Mouse (Mus musculus): ENCODE data around the gene Clec4n.
"Not testable (repeated sequence)": the region's sequence is repeated elsewhere in the genome, so short reads cannot be mapped to it uniquely, and the experiment has no call there.

Gene Clec4n

GRCm38 (mm10) chr6:123229644-123230043 is at the start of gene Clec4n:
TSS of gene Clec4n (plus strand) at chr6:123229843.
- DNase-seq (ENCODE audit: low spot score in 2 of 2): no peak

DNA sequence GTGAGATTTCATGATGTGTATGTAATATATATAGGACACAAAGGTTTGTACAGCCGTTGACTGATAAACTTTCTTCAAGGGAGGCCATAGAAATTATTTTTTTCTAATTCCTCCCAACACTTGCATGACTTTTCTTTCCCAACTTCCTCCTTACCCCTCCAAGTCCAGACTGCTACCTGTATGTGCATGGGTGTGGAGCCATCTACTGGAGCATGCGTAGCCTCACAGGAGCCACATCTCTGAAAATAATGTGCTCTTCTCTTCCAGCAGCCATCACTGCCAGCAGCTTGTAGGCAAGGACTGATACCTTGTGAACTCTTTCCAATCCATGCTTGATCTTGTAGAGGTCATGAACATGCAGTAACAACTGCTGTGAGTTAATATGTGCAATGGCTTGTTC is 44.8 kb upstream of the Clec4n start:
- not testable (repeated sequence) for DNase-seq (ENCODE audit: low spot score in 2 of 2)

DNA sequence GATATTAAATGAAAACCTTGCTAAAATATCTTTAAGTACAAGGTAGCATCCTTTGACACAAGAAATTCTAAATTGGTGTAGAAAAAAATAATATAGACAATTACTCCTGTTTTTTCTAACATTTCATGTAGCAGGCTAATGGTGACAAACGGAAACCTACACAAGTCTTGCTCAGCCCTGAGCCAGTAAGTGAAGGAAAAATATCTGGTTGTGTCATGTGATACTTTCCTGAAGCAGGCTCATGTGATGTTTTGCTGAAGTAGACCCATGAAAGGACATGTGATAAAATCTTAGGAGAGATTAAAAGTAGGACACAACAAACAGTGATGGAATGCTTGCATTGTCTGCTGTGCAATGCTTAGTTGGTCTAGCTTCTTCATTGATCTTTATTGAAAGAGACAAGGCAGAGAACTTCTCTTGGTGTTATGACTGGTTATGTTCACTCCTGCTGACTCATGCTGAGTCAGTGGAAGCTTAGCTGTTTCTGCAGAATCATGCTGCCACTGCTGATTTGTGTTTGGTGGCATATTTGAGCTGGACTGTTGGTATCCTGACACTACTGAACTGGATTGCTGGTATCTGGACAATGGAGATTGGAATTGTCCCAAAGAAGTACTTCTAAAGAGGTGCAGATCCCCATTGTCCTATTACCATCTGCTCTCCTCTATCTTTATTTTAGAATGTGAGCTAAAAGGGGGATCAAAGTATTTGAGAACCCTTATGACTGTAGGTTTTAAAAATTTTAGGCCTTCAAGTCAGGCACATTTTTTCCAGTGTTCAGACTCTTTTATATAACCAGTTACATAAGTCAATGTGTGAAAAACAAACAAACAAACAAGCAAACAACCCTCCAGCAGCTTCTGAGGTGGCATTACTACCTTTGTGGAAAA is 22.2 kb upstream of the Clec4n start:
- DNase-seq (ENCODE audit: low spot score in 2 of 2): no peak

- not testable (repeated sequence) for DNase-seq (ENCODE audit: low spot score in 2 of 2)
Measured at GRCm38 (mm10) chr6:123208077-123208439, 21.6 kb upstream of the Clec4n start.

DNA sequence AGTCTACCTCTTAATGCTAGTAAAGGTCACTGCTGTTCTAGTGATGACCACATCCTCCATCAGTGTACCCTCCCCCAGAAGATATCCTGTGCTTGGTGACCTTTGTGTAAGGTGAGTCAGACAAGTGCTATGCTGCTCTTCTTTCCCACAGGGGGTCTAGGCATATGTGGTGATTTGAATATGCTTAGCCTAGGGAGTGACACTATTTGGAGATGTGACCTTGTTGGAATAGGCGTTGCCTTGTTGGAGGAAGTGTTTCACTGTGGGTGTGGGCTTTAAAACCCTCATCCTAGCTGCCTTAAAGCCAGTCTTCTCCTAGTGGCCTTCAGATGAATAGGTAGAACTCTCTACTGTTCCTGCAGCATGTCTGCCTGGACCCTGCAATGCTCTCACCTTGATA is 17.9 kb upstream of the Clec4n start:
- no peak for DNase-seq (ENCODE audit: low spot score in 2 of 2)

GRCm38 (mm10) chr6:123227519-123228166 is 2.0 kb upstream of the Clec4n start:
- no peak for DNase-seq (ENCODE audit: low spot score in 2 of 2)

DNA sequence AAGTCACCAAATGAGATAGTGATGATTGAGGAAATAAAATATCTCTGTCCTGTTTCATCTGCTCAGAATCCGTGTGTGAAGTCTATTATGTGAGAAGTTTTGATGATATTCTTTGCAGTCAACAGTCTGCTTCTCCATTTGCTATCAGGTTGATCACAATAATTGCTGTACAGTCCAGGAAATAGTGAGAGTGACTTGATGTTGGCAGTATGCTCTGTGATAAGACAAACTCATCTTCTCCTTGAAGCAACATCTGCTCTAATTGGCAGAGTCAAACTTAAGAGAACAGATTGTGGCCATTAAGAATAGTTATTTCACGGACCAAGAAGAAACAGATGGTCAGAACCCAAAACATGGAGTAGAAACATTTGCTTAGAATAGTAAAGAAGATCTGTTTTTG is 1.5 kb downstream of the Clec4n start:
- no peak for DNase-seq (ENCODE audit: low spot score in 2 of 2)

DNA sequence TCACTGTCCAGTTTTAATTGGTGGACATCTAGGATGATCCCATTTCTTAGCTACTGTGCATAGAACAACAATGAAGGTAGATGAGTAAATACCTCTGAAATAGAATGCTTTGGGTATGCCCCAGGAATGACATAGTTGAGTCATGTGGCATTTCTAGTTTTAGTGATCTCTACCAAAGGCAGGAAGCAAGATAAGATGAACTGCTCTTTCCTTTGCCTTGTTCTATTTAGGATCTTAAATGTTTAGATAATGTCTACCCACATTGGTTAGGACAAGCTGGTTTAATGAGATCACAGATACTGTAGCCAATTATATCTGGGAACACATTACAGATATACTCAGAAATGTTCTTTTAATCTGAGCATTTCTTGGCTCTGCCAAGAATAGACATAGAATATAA is 7.9 kb downstream of the Clec4n start:
- DNase-seq (ENCODE audit: low spot score in 2 of 2): no peak

DNA sequence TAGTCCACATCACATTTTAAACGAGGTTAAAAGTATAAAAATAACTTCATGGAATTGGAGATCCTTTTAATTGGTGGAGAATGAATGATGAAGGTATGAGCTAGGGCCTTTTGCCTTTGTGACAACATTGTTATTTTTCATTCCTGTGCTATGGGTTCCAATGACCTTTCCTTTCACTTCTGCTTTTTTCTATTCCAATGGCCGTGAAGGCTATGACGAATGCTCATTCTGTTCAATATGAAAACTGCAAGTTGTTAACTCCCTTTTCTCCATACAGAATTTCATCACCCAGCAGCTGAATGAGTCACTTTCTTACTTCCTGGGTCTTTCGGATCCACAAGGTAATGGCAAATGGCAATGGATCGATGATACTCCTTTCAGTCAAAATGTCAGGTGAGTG is 14.6 kb downstream of the Clec4n start:
- no peak for DNase-seq (ENCODE audit: low spot score in 2 of 2)

GRCm38 (mm10) chr6:123248862-123249261 is 19.2 kb downstream of the Clec4n start:
- not testable (repeated sequence) for DNase-seq (ENCODE audit: low spot score in 2 of 2)

DNA sequence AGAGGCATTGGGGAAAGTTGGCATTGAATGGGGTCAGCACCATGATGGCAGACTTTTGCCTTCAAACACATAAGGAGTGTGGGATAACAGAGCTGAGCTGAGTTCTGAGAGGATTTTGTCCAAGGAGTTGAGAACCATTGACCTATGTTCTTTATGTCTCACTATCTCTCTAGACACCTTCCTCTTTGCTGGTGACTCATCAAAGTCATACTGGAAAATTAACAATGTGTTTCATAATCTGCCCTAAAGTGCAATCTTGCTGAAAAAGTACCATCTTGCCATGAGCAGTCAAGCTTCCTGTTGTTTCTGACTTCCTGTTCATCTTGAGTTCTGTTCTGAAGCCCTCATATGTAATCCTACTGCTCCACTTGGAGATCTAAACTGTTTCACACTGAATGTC is 23.1 kb downstream of the Clec4n start:
- no peak for DNase-seq (ENCODE audit: low spot score in 2 of 2)

DNA sequence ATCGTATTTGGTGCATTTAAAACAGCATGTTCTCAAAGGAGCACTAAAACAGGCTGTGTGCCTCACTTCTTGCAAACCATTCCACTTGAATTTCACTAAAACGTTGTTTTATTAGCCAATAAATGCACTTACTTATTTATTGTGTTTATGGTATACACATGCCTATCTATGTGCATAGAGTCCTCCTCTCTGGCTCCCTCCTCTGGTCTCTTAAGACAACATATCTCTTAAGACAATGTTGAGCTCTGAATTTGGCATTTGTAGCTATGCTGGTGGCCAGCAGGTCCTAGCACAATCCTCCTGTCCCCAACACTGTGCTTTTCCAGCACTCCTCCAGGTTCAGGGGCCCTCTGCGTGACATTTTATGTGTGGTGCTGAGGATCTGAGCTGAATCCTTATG is 29.3 kb downstream of the Clec4n start:
- no peak for DNase-seq (ENCODE audit: low spot score in 2 of 2)

DNA sequence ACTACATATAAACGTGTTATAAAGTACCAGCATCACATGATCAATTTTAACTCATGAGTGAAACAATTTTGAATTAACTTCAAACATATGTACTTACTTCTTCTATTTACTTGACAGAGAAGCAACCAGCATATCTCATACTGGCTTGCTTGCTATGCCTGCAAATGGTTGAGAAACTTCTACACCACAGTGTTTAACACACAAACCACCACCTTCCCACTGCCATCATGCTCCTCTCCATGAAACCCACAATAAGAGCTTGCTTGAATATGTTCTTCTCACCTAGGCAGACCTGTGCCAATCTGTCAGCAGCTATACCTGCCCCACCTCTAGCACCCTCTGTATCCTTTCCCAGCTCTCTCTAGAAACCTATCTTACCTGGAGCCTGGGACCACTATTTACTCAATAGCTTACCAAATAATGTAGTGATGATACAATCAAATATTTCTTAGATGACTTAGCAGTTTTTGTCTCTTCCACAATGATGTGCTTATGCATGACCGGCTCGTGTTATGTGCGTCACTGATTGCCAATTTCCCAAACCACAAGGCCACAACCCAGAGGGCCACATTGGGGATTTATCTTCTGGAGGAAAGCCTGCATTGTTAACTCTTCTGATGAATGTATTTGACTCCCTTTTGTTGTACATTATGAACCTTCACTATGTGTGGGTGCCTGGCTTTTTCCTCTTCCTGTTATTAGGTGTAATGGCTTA is 30.4 kb downstream of the Clec4n start:
- no peak for DNase-seq (ENCODE audit: low spot score in 2 of 2)

GRCm38 (mm10) chr6:123260868-123261267 is 31.2 kb downstream of the Clec4n start:
- DNase-seq (ENCODE audit: low spot score in 2 of 2): no peak

DNA sequence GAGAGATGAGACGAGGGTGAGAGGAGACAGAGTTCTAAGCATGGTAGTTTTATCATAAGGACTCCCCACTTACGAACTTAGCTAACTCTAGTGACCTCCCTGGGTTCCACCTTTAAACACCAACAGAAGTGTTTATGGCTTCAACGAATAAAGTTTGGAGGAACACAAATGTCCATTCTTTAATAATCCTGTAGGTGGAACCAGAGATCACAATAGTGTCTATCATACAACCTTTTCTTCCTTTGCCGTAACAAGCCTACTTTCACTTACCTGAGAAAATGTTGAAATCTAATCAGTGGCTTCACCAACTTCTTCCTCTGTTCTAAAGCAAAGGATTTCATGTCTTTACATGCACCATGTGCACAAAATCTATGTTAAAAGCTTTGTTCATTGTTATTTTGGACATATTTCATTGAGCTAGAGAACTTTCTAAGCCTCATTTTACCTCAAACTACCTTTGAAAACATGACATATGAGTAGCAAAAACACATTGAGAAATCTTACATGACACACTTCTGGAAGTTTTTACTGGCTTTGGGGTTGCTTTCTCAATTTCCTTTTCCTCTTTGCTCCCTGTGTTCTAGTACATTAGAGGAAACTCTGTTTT is 32.0 kb downstream of the Clec4n start, which contains the start of gene Clec4d:
Gene Clec4d (plus strand): TSS at position 557 of the 607 bp plus-strand sequence.
- DNase-seq (ENCODE audit: low spot score in 2 of 2): no peak

GRCm38 (mm10) chr6:123264194-123264593 is 34.6 kb downstream of the Clec4n start:
- DNase-seq (ENCODE audit: low spot score in 2 of 2): no peak

- no peak for DNase-seq (ENCODE audit: low spot score in 2 of 2)
Measured at GRCm38 (mm10) chr6:123265809-123266208, 36.2 kb downstream of the Clec4n start.

GRCm38 (mm10) chr6:123266945-123267344 is 37.3 kb downstream of the Clec4n start:
- no peak for DNase-seq (ENCODE audit: low spot score in 2 of 2)

DNA sequence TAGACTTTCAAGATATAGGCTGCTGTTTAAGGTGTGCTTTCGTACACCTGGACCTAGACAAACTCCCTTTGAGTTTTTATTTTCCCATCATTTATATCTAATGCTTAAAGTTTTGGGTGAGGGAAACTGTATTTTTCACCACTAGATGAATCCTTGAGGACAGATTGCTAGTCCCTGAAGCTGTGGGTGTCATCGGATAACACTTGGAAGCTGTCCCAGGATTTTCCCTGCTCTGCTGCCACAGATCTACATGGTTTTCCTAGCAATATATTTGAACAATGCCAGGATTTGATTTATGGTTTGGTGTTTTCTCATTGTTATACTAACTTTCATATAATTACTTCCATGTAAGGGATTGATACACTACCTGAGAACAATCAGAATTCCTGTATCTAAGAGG is 49.8 kb downstream of the Clec4n start:
- no peak for DNase-seq (ENCODE audit: low spot score in 2 of 2)

- no peak for DNase-seq (ENCODE audit: low spot score in 2 of 2)
Measured at GRCm38 (mm10) chr6:123286311-123286710, 56.7 kb downstream of the Clec4n start.

GRCm38 (mm10) chr6:123288931-123289330 is 59.3 kb downstream of the Clec4n start:
- DNase-seq (ENCODE audit: low spot score in 2 of 2): no peak

DNA sequence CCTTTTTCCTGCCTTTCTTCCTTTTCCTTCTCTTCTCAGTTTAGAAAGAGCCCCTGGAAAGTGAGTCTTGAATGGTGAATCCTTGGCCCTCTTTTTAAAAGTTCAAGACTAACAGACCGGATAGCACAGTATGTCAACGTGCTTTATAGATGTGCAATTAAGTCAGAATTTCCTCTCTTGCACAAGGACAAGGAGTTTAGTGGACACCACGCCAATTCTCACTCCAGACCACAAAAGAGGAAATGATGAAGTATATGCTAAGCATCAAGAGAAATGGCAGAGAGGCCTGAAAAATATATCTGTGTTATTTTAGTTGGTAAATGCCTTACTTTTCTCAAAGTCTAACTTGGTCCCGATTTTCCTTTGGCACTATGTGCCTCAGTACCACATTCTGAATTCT is 60.1 kb downstream of the Clec4n start, which contains the start of gene Clec4e:
Gene Clec4e (minus strand): TSS at position 118 of the 400 bp plus-strand sequence.
- no peak for DNase-seq (ENCODE audit: low spot score in 2 of 2)
